Mouse (Mus musculus) forebrain, embryonic 15.5 days (tissue): Measurements from ENCODE around the gene Ccdc162. TPM values are rescaled to one million over a fixed set of nuclear protein-coding genes. Genes with fewer than 3 reads are reported as not detected.

ENCODE experiments used
- ATAC-seq: fragments of 200-750 bp; cut with Nextera tagmentation; replicated peaks from 2 replicates; pipeline ENCODE4 v1.8.0; 2017; ENCODE audit warnings: mild to moderate bottlenecking, moderate TSS enrichment, moderate library complexity
- H3K27ac ChIP-seq: fragments of 300-500 bp; sonication (generic); replicated peaks from 2 replicates; pipeline ENCODE4 v1.5.1; 2015; ENCODE audit warnings: mild to moderate bottlenecking, inconsistent platforms
- H3K27me3 ChIP-seq: fragments of 300-500 bp; sonication (generic); 2 replicates; pipeline ENCODE4 v1.6.1; 2015; ENCODE audit warnings: inconsistent platforms
- H3K36me3 ChIP-seq: fragments of 300-500 bp; sonication (generic); 2 replicates; pipeline ENCODE4 v1.6.1; 2015; ENCODE audit warnings: mild to moderate bottlenecking, inconsistent platforms
- H3K4me1 ChIP-seq: fragments of 300-500 bp; sonication (generic); 2 replicates; pipeline ENCODE4 v1.6.1; 2015; ENCODE audit warnings: inconsistent platforms
- H3K4me2 ChIP-seq: fragments of 300-500 bp; sonication (generic); replicated peaks from 2 replicates; pipeline ENCODE4 v1.6.1; 2015; ENCODE audit warnings: mild to moderate bottlenecking, inconsistent platforms
- H3K4me3 ChIP-seq: fragments of 300-500 bp; sonication (generic); 2 replicates; pipeline ENCODE4 v1.5.1; 2015; ENCODE audit warnings: mild to moderate bottlenecking, inconsistent platforms
- H3K9ac ChIP-seq: fragments of 300-500 bp; sonication (generic); replicated peaks from 2 replicates; pipeline ENCODE4 v1.6.1; 2015; ENCODE audit warnings: mild to moderate bottlenecking, inconsistent platforms
- H3K9me3 ChIP-seq: fragments of 300-500 bp; sonication (generic); 2 replicates; pipeline ENCODE4 v1.6.1; 2016; ENCODE audit warnings: inconsistent platforms
- WGBS: fragments of 180-500 bp; shearing (Covaris S2); methylation state at CpG from one replicate; pipeline ENCODE4 v1.1.7; 2015; ENCODE audit warnings: mixed read lengths; 5-methylcytosine and 5-hydroxymethylcytosine counted together
- microRNA-seq: library from miRNA; unstranded; fragments of <30 nt; microRNA quantifications from one replicate; pipeline ENCODE4, GENCODE M21; 2016
- polyA plus RNA-seq: library from polyadenylated mRNA; unstranded; fragments of >200 nt; fragmentation: Nextera tagmentation; extraction: Ambion mirVana; gene quantifications from 2 replicates; pipeline ENCODE4 v1.2.1, GENCODE M21; 2015

The Ccdc162 gene
- polyA plus RNA-seq, 1 experiment from 2014 or later = 0.46 TPM

DNA sequence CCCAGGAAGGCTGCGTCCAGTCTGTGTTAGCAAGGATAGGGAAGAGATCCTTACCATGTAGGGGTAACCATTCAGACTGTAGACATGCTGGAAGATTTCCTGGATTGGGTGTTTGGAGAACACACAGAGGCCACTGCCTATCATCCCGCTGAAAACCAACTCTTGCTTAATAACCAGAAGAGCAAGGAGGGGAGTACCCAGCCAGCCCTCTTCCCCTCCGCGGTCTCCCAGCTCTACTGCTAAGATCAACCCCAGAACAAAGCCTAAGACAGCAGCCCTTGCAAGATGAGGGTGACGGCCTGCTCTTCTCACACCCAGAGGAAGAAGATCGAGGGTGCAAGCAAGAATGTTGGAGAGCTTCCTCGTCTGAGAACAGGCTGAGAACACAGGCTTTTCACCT is 227.6 kb downstream of the Ccdc162 start:
- H3K36me3 ChIP-seq = peaks cover 32% of the 10 kb centered on the region
- no peak overlapping the region for H3K27ac ChIP-seq
- peak overlapping the region; percentile 63 for H3K4me3 ChIP-seq
- H3K4me1 ChIP-seq = peaks cover 21% of the 10 kb centered on the region
- no peak for ATAC-seq
- no peaks in the 10 kb centered on the region for H3K27me3 ChIP-seq
- WGBS = 53% methylated on average over 7 of the region's 7 CpGs
- no peaks in the 10 kb centered on the region for H3K9me3 ChIP-seq
- H3K9ac ChIP-seq = no peak overlapping the region
- peak overlapping the region; percentile 94 for H3K4me2 ChIP-seq

Small RNA genes lying within 50 kb of the gene (microRNA-seq; reads per million reads assigned to microRNA genes)
- gene Mir3473b = not detected

Other genes with a start within 250 kb of the Ccdc162 start
- gene Mical1, start 240.3 kb downstream of the Ccdc162 start, polyA plus RNA-seq = 39.9 and 42.0 TPM in 2 replicates
- gene Smpd2, start 226.3 kb downstream of the Ccdc162 start, polyA plus RNA-seq = 36.6 and 38.2 TPM in 2 replicates
- gene Ppil6, start 226.2 kb downstream of the Ccdc162 start, polyA plus RNA-seq = 1.5 and 3.3 TPM in 2 replicates
- 64.6 and 69.0 TPM in 2 replicates for gene Cd164, start 197.2 kb downstream of the Ccdc162 start, polyA plus RNA-seq
- 19.9 and 21.5 TPM in 2 replicates for gene Cep57l1, start 93.2 kb upstream of the Ccdc162 start, polyA plus RNA-seq
- 55.7 and 56.4 TPM in 2 replicates for gene Sesn1, start 93.3 kb upstream of the Ccdc162 start, polyA plus RNA-seq